Mouse (Mus musculus): Measurements from ENCODE around the gene Snd1. TPM values are rescaled to one million over a fixed set of nuclear protein-coding genes. Genes with fewer than 3 reads are reported as not detected.

Gene Snd1
- 52.9 and 56.1 TPM in 2 replicates for polyA plus RNA-seq (2015; fragmentation: Nextera tagmentation; extraction: Ambion mirVana)

DNA sequence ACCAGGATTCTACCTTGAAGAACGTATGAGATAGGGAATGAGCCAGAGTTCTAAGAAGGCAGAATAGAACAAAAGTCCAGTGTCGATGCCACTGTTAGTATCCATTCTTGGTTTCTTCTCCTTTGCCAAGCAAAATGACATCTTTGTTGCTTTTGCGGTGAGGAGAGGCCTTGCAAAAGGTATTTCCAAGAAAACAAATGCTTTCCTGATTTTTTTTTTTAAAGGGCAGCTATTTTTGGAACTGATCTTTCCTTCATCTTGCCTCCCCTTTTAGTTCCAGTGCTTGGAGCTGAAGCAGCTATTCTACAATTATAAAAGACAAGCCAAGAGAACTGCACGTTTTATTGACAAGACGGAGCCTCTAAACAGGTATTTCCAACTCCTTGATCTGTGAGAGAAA lies at the start of gene Snd1:
TSS of gene Snd1 (plus strand) at position 301 of the 400 bp plus-strand sequence.
- no peaks in the 10 kb centered on the region for H3K27me3 ChIP-seq (ENCODE audit: control insufficient read depth, insufficient read depth, low read depth, low read length)
- H3K9me3 ChIP-seq (replicated peaks; ENCODE audit: control insufficient read depth, low read length) = no peaks in the 10 kb centered on the region
- no peak within 1 kb of the TSS for H3K4me2 ChIP-seq (ENCODE audit: low read depth, low read length)
- no peak within 1 kb of the TSS for H3K4me3 ChIP-seq (ENCODE audit: low read depth, low read length)
- ATAC-seq (ENCODE audit: low read depth) = no peak
- H3K36me3 ChIP-seq (ENCODE audit: control insufficient read depth, insufficient read depth) = no peaks in the 10 kb centered on the region
- peaks cover 12% of the 10 kb centered on the region for H3K4me1 ChIP-seq (ENCODE audit: control insufficient read depth, low read depth, low read length)
- H3K9ac ChIP-seq (ENCODE audit: low read depth, low read length) = no peak within 1 kb of the TSS
- WGBS (ENCODE audit: insufficient replicate concordance) = 67% methylated on average over 5 of the region's 5 CpGs
- no peak within 1 kb of the TSS for H3K27ac ChIP-seq (ENCODE audit: low read length)

DNA sequence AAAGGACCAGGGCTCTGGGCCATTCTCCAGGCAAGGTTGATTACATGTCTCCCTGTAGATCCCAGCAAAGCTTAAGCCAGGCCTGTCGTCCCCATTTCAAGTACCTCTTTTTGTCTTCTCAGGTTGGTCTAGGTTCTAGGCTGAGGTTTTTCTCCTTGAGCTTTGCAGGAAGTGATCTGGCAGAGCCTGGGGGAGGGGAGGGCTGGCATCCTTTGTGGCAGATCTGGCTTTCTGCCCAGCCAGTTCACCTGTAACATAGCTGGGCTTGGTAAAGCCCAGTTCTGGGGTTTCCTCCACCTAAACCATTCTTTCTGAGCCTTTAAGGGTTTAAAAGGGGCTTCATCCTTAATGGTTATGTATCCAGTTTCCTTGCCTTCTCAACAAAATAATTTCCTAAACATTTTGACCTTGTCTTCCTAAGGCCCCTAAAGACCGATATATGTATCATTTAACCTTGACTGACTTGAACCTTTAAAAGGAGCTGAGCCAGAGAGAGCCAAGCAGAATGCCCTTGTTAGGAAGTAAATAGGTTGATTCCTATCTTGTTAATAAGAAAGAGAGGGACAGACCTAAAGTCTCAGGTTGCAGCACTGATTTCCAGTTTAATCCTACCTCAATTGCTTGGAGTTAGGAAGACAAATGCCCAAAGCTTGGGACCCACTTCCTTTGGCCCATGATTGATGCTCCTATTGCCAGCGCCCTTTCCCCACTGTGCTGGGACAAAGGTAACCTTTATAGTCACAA lies 47.7 kb upstream of the Snd1 start, which contains the start of gene Fscn3:
TSS of gene Fscn3 (plus strand) at position 694 of the 744 bp plus-strand sequence.
- Histone ChIP-seq H3K27ac (ENCODE audit: low read length) (0 out of 2 replicates have a peak within 1 kb of the TSS, but pooled peaks have one; percentile 22), H3K4me1 (ENCODE audit: control insufficient read depth, low read depth, low read length) (peaks cover 34% of the 10 kb centered on the region), H3K4me3 (ENCODE audit: low read depth, low read length) (no peak within 1 kb of the TSS), H3K4me2 (ENCODE audit: low read depth, low read length) (no peak within 1 kb of the TSS), H3K36me3 (ENCODE audit: control insufficient read depth, insufficient read depth) (peaks cover 18% of the 10 kb centered on the region), H3K9me3 (replicated peaks; ENCODE audit: control insufficient read depth, low read length) (no peaks in the 10 kb centered on the region), H3K27me3 (ENCODE audit: control insufficient read depth, insufficient read depth, low read depth, low read length) (no peaks in the 10 kb centered on the region), H3K9ac (ENCODE audit: low read depth, low read length) (no peak within 1 kb of the TSS)
- no peak for ATAC-seq (ENCODE audit: low read depth)
- 65% methylated on average over 3 of the region's 3 CpGs for WGBS (ENCODE audit: insufficient replicate concordance)

DNA sequence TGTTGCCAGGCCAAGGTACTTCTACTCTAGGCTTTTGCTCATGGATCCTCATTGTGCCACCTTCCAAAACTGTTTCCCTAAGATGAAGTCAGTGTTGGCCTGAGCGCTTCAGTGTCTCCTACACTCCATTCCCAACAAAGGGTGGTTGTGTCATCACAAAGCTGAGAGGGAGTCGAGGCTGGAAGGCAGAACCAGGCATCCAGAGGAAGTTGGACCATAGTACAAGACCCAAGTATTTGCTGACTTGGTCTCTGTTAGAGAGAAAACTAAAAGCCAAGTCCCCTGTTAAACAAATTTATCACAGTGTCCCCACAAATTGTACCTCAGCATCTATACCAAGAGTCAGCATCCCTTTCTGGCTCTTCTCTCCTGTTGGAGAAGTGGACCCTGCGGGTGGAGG lies 46.6 kb upstream of the Snd1 start, which contains the start of gene Gcc1:
TSS of gene Gcc1 (minus strand) at position 101 of the 400 bp plus-strand sequence.
- ATAC-seq (ENCODE audit: low read depth) = no peak
- Histone ChIP-seq H3K27ac (ENCODE audit: low read length) (0 out of 2 replicates have a peak within 1 kb of the TSS, but pooled peaks have one; percentile 22), H3K4me1 (ENCODE audit: control insufficient read depth, low read depth, low read length) (peaks cover 24% of the 10 kb centered on the region), H3K9me3 (replicated peaks; ENCODE audit: control insufficient read depth, low read length) (no peaks in the 10 kb centered on the region), H3K4me3 (ENCODE audit: low read depth, low read length) (no peak within 1 kb of the TSS), H3K9ac (ENCODE audit: low read depth, low read length) (no peak within 1 kb of the TSS), H3K27me3 (ENCODE audit: control insufficient read depth, insufficient read depth, low read depth, low read length) (no peaks in the 10 kb centered on the region), H3K4me2 (ENCODE audit: low read depth, low read length) (no peak within 1 kb of the TSS), H3K36me3 (ENCODE audit: control insufficient read depth, insufficient read depth) (peaks cover 18% of the 10 kb centered on the region)
- 78% methylated on average over 3 of the region's 3 CpGs for WGBS (ENCODE audit: insufficient replicate concordance)

DNA sequence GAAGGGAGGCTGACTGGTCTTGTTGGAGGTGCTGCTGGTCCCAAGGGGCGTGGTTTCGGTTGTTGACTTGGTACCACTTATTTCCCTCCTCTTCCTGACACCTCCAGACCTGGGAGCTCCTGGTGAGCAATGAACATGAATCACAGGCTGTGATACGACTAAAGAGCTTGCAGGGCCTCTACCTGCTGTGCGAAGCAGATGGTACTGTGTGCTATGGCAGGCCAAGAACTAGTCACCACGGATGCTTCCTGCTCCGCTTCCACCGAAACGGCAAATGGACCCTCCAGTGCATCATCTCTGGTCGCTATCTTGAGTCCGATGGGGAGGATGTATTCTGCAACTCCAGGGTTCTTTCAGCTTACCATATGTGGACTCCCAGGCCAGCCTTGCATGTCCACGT lies 45.1 kb upstream of the Snd1 start:
- Histone ChIP-seq H3K36me3 (ENCODE audit: control insufficient read depth, insufficient read depth) (peaks cover 18% of the 10 kb centered on the region), H3K4me3 (ENCODE audit: low read depth, low read length) (no peak overlapping the region), H3K9me3 (replicated peaks; ENCODE audit: control insufficient read depth, low read length) (no peaks in the 10 kb centered on the region), H3K27ac (ENCODE audit: low read length) (no peak overlapping the region), H3K9ac (ENCODE audit: low read depth, low read length) (no peak overlapping the region), H3K27me3 (ENCODE audit: control insufficient read depth, insufficient read depth, low read depth, low read length) (no peaks in the 10 kb centered on the region), H3K4me1 (ENCODE audit: control insufficient read depth, low read depth, low read length) (peaks cover 20% of the 10 kb centered on the region), H3K4me2 (ENCODE audit: low read depth, low read length) (no peak overlapping the region)
- 85% methylated on average over 11 of the region's 11 CpGs for WGBS (ENCODE audit: insufficient replicate concordance)
- ATAC-seq (ENCODE audit: low read depth) = no peak

DNA sequence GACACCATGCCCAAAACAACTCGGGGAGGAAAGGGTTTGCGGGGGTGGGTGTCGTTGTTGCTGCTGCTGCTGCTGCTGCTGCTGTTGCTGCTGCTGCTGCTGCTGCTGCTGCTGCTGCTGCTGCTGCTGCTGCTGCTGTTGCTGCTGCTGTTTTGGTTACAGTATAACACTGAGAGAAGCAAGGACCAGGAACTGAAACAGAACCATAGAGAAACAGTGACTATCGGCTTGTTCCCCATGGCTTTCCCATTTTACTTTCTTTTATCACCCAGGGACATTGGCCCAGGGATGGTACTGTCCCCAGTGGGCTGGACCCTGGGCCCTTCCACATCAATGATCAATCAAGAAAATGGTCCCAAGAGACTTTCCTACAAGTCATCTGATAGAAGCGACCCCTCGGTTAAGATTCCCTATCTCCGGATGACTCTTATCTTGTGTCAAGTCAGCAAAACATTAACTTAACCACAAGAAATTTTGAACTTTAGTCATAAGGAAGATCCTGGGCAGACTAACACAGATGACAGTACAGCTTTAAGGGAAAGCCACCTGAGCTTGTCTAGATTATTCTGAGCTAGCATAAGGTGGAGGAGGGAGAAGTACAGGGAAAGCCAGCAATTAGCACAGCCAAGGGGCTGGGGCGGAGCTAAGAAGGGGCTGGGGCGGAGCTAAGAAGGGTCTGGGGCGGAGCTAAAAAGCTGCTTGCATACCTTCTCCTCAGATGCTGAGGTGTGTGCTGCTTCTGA lies 44.0 kb upstream of the Snd1 start:
- peaks cover 12% of the 10 kb centered on the region for H3K4me1 ChIP-seq (ENCODE audit: control insufficient read depth, low read depth, low read length)
- peaks cover 13% of the 10 kb centered on the region for H3K36me3 ChIP-seq (ENCODE audit: control insufficient read depth, insufficient read depth)
- H3K4me2 ChIP-seq (ENCODE audit: low read depth, low read length) = peak overlapping the region; percentile 40; the same call in 1 of the 2 replicates
- no peaks in the 10 kb centered on the region for H3K27me3 ChIP-seq (ENCODE audit: control insufficient read depth, insufficient read depth, low read depth, low read length)
- no peaks in the 10 kb centered on the region for H3K9me3 ChIP-seq (replicated peaks; ENCODE audit: control insufficient read depth, low read length)
- WGBS (ENCODE audit: insufficient replicate concordance) = 58% methylated on average over 10 of the region's 10 CpGs
- no peak overlapping the region for H3K9ac ChIP-seq (ENCODE audit: low read depth, low read length)
- H3K4me3 ChIP-seq (ENCODE audit: low read depth, low read length) = peak overlapping the region; percentile 33; the same call in 1 of the 2 replicates
- peak; percentile 76 for ATAC-seq (ENCODE audit: low read depth)
- no peak overlapping the region for H3K27ac ChIP-seq (ENCODE audit: low read length)

DNA sequence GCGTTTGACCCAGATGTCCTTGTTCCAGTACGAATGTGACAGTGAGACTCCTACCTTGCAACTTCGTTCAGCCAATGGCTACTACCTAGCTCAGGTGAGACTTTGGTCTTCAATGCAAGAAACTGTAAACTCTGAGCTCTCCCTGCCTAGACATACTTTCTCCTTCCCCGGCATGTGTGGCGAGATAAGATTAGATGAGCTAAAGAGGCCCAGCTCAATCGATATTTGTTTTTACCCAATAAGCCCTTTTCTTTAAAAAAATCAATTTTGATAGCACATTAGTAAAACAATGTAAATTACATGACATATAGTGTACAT lies 43.4 kb upstream of the Snd1 start:
- ATAC-seq (ENCODE audit: low read depth) = peak; percentile 66
- Histone ChIP-seq H3K27ac (ENCODE audit: low read length) (no peak overlapping the region), H3K9me3 (replicated peaks; ENCODE audit: control insufficient read depth, low read length) (no peaks in the 10 kb centered on the region), H3K36me3 (ENCODE audit: control insufficient read depth, insufficient read depth) (peaks cover 8% of the 10 kb centered on the region), H3K9ac (ENCODE audit: low read depth, low read length) (no peak overlapping the region), H3K4me3 (ENCODE audit: low read depth, low read length) (peak overlapping the region; percentile 33; the same call in 1 of the 2 replicates), H3K4me1 (ENCODE audit: control insufficient read depth, low read depth, low read length) (peaks cover 9% of the 10 kb centered on the region), H3K27me3 (ENCODE audit: control insufficient read depth, insufficient read depth, low read depth, low read length) (no peaks in the 10 kb centered on the region), H3K4me2 (ENCODE audit: low read depth, low read length) (peak overlapping the region; percentile 40; the same call in 1 of the 2 replicates)
- 42% methylated on average over 6 of the region's 6 CpGs for WGBS (ENCODE audit: insufficient replicate concordance)

DNA sequence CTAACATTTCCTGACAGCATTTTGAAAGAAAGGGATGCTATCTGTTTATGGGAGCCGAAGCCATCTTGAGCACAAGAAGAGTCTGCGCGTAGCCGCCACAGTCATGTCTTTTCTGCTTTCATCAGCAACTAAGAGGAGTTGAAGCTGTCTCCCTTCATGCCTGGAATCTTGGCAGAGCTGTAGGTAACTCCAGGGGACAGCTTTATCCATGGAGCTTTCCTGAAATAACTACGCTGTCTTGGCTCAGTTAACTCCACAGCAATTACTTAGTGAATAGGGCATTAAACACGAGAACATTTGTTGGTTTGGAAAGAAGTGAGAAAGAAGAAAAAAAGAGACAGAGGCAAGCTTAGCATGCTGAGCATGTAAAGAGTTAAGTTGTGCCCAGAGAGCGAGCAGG lies 27.0 kb upstream of the Snd1 start:
- Histone ChIP-seq H3K27ac (ENCODE audit: low read length) (no peak overlapping the region), H3K9me3 (replicated peaks; ENCODE audit: control insufficient read depth, low read length) (no peaks in the 10 kb centered on the region), H3K4me2 (ENCODE audit: low read depth, low read length) (no peak overlapping the region), H3K36me3 (ENCODE audit: control insufficient read depth, insufficient read depth) (no peaks in the 10 kb centered on the region), H3K9ac (ENCODE audit: low read depth, low read length) (no peak overlapping the region), H3K27me3 (ENCODE audit: control insufficient read depth, insufficient read depth, low read depth, low read length) (peaks cover 27% of the 10 kb centered on the region), H3K4me3 (ENCODE audit: low read depth, low read length) (no peak overlapping the region), H3K4me1 (ENCODE audit: control insufficient read depth, low read depth, low read length) (no peaks in the 10 kb centered on the region)
- 72% methylated on average over 7 of the region's 7 CpGs for WGBS (ENCODE audit: insufficient replicate concordance)
- no peak for ATAC-seq (ENCODE audit: low read depth)

DNA sequence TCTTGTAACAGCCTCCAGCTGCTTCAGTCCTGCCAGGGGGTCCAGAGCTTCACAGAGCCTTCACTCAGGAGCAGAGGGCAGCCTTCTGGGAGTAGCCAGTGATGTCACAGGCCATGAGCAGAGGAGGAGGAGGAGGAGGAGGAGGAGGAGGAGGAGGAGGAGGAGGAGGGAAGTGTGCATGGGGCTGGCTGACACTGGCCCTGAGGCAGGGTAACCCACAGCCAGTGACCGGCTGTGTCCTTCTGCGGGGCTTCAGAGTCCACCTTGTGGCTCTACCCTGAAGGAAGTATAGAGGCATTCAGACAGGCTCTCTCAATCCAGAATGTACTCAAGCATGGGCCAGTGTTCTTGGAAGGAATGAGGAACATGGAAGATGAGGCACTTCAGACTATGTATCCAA lies 25.7 kb upstream of the Snd1 start, which contains the start of gene Pax4:
TSS of gene Pax4 (minus strand) at position 101 of the 400 bp plus-strand sequence.
- no peak for ATAC-seq (ENCODE audit: low read depth)
- no peaks in the 10 kb centered on the region for H3K4me1 ChIP-seq (ENCODE audit: control insufficient read depth, low read depth, low read length)
- H3K27me3 ChIP-seq (ENCODE audit: control insufficient read depth, insufficient read depth, low read depth, low read length) = peaks cover 27% of the 10 kb centered on the region
- no peaks in the 10 kb centered on the region for H3K36me3 ChIP-seq (ENCODE audit: control insufficient read depth, insufficient read depth)
- H3K27ac ChIP-seq (ENCODE audit: low read length) = no peak within 1 kb of the TSS
- H3K9me3 ChIP-seq (replicated peaks; ENCODE audit: control insufficient read depth, low read length) = no peaks in the 10 kb centered on the region
- no peak within 1 kb of the TSS for H3K4me3 ChIP-seq (ENCODE audit: low read depth, low read length)
- no peak within 1 kb of the TSS for H3K9ac ChIP-seq (ENCODE audit: low read depth, low read length)
- no peak within 1 kb of the TSS for H3K4me2 ChIP-seq (ENCODE audit: low read depth, low read length)
- 71% methylated on average over 2 of the region's 2 CpGs for WGBS (ENCODE audit: insufficient replicate concordance)

DNA sequence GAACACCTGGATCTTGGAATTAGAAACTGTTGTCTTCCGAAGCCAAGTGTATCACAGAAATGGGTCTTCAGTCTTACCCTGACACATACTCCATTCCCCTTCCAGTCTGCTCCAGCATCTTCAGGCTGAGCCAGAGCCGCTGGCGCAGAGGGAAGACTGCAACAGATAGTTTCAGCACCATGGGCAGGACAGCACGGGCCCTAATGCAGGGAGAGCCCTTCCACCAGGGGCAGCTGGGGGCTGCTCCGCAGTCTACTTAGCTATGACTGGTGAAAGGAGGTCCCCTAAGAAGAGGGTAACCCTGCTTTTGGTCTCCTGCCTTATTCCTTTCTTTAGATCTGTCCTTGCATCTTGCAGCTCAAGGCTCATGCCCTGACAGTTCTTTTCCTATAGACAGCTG lies 24.5 kb upstream of the Snd1 start:
- Histone ChIP-seq H3K27ac (ENCODE audit: low read length) (no peak overlapping the region), H3K4me3 (ENCODE audit: low read depth, low read length) (no peak overlapping the region), H3K36me3 (ENCODE audit: control insufficient read depth, insufficient read depth) (no peaks in the 10 kb centered on the region), H3K4me1 (ENCODE audit: control insufficient read depth, low read depth, low read length) (no peaks in the 10 kb centered on the region), H3K27me3 (ENCODE audit: control insufficient read depth, insufficient read depth, low read depth, low read length) (peaks cover 27% of the 10 kb centered on the region), H3K9ac (ENCODE audit: low read depth, low read length) (no peak overlapping the region), H3K9me3 (replicated peaks; ENCODE audit: control insufficient read depth, low read length) (no peaks in the 10 kb centered on the region), H3K4me2 (ENCODE audit: low read depth, low read length) (no peak overlapping the region)
- ATAC-seq (ENCODE audit: low read depth) = no peak
- WGBS (ENCODE audit: insufficient replicate concordance) = 10% methylated on average over 5 of the region's 5 CpGs

Measured in liver, embryonic 16.5 days (tissue).